Mouse (Mus musculus) frontal cortex, postnatal 10 days (tissue): ENCODE data around the gene Ccar1.
"Not testable (repeated sequence)": the region's sequence is repeated elsewhere in the genome, so short reads cannot be mapped to it uniquely, and the experiment has no call there.

Source experiments
- DNase-seq, 2 experiments: peaks; one replicate each; pipeline ENCODE4 v3.0.0; 2022; ENCODE audit warnings: low spot score in 2 of 2, mixed read lengths in 1 of 2

Gene Ccar1

DNA sequence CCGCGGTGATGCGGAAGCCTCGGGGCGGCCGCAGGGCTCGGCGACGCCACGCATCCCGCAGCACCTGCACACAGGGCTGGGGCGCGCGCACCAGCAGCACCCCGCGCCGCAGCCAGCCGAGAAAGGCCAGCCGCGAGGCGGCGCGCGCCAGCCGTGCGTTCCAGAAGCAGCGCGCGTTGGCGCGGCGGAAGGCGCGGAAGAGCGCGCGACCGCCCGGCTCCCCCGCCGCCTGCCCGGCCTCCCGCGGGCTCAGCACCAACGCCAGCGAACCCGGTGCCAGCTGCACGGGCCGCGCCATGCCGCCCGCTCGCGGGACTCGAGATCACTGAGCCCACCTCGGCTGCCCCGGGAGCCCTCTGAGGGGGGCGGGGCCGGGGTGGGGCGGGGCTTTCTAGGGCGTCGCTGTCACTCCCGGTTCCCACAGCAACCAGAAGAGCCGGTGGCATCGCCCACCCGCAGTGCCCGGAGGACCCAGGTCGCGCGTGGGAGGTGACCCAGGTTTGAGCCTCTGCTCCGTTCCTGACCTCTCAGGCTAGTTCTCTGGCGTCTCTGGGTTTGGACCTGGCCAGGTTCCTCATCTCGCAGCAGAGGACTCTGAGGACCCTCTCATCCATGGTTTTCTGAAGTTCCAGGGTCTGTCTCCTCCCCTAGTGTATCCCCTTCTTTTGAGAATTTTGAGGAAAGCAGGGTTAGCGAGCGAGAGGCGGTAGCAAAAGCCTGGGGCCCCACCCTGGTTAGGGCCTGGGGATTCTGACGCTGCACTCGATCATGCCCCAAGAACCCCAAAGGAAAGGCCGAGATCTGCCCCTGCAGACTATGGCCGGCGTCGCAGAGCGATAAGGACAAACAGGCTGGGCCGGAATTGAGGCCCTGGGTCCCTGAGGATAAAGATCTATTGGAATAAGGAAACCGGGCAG lies 66.1 kb downstream of the Ccar1 start, which contains the start of gene Stox1:
Gene Stox1, minus strand, starts transcription at position 358 of the 917 bp plus-strand sequence.
- DNase-seq, result peak; percentile 63

DNA sequence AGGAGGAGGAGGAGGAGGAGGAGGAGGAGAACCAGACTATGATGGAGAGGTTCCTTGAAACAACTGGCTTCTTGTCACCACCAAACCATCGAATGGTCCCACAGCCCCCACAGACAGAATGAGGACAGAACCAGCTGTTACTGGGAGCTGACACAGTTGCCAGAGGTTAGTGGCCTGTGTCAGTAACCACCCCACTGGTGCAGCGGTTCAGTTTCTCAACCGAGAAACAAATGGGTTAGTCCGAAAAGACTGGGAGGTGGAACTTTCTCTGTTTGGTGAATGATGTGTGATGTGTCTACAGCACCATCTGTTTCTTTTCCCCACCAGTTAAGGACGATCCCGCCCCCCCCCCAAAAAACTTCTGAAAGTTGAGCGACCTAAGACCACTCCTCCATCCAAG lies 67.2 kb downstream of the Ccar1 start:
- no peak for DNase-seq

GRCm38 (mm10) chr10:62722701-62723100 lies 69.4 kb downstream of the Ccar1 start:
- no peak for DNase-seq

GRCm38 (mm10) chr10:62720574-62720973 lies 71.5 kb downstream of the Ccar1 start:
- not testable (repeated sequence) for DNase-seq

GRCm38 (mm10) chr10:62713457-62713856 lies 78.6 kb downstream of the Ccar1 start:
- DNase-seq, result no peak

DNA sequence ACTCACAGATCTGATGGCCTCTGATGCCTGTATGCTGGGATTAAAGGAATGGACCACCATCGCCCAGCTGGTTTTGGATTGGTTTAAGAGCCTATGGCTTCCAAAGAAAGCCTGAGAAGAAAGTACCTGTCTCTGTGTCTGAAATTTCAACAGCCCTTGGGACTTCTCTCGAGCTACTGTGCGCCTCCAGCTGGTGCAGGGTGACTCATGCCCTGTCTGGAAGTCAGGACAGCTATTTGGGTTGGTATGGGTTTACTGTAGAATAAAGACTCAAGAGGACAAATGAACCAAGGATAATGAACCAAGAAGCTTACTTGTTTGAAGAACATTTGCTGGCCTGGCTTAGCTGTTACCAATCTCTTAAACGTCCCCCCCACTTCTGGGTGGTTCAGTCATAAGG lies 88.5 kb downstream of the Ccar1 start:
- no peak for DNase-seq

DNA sequence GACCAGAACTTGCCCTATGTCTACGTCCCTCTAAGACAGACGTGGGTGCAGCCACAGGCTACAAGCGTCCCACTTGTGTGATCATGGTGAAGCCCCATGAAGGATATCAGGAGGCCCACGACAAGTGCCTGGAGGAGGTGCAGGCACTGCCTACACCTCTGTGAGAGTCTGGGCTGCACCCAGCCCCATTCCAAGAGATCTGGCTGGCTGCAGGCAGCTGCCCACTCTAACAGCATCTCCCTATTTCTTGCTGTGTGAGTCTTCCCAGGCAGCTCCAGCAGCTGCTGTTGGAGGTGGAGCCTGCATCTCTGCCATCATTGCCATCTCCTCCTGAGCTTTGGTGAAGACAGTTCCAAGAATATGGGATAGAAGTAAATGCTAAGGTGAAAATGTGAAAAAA lies 89.7 kb downstream of the Ccar1 start:
- no peak for DNase-seq
